Mouse (Mus musculus): ENCODE measurements around the gene Gm3182.
"Not testable (repeated sequence)": the region's sequence is repeated elsewhere in the genome, so short reads cannot be mapped to it uniquely, and the experiment has no call there.

Gene Gm3182

GRCm38 (mm10) chr14:4481445-4481844, at the start of gene Gm3182:
Gm3182 (plus strand) TSS chr14:4481745.
- not testable (repeated sequence) for DNase-seq (ENCODE audit: low read depth)

- not testable (repeated sequence) for DNase-seq (ENCODE audit: low read depth)
These were observed 17.9 kb downstream of the Gm3182 start for GRCm38 (mm10) chr14:4499425-4499824.

All from c-Kit-positive CD71-positive TER-119-negative erythroid progenitor cells, embryonic 14.5 days (primary cell).